Mouse (Mus musculus) left cerebral cortex, postnatal 14 days (tissue): ENCODE results near the gene Mink1. TPM values are rescaled to one million over a fixed set of nuclear protein-coding genes. Genes with fewer than 3 reads are reported as not detected.
A peak's percentile ranks its signal among the peaks of the same experiment; 100 is the strongest.

Source experiments
- DNase-seq, 2 experiments: peaks; one replicate each; pipeline ENCODE4 v3.0.0; 2021 to 2022; ENCODE audit warnings: low spot score in 2 of 2, mixed read lengths in 1 of 2
- intact Hi-C: fragments of 180-260 bp; cut with DNase I; formaldehyde crosslinking; loops from one replicate; pipeline ENCODE4 v1.15.1; 2025
- total RNA-seq, 2 experiments: library from RNA; stranded (reverse); gene quantifications; 2 replicates each; pipeline ENCODE4 v1.2.3; 2021

The Mink1 gene
- total RNA-seq, 2 experiments from 2014 or later, result 346 to 351 TPM

DNA sequence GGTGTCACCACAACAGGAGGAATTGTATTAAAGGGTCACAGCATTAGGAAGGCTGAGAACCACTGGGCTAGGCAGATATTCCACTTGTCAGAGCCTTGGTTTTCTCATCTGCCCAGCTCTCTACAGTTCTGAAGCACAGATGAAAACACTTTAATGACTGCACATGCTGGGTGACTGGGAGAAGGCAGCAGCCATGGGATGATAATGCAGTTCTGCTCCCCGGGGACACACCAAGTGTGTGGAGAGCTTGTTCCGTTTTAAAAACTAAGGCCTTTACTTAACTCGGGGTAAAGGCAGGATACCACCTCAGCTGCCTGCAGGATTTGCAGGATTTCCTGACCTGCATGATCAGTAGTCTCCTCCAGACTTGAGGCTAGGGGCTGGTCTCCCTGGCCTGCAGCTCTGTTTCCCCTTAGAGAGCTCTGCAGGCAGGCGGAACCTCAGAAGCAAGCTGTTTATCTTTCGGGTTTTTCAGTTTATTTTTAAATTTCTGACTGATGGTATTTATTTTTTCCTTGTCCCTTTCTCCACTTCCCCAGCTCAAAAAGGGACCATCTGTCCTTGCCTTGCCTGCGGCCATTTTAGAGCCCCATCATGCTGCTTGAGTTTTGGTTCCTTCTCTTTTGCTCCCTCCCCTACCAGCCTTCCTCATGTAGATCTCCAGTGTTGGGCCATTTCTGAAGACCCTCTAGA, 20.5 kb downstream of the Mink1 start:
- no peak for DNase-seq
- intact Hi-C loops, result no loop called here

DNA sequence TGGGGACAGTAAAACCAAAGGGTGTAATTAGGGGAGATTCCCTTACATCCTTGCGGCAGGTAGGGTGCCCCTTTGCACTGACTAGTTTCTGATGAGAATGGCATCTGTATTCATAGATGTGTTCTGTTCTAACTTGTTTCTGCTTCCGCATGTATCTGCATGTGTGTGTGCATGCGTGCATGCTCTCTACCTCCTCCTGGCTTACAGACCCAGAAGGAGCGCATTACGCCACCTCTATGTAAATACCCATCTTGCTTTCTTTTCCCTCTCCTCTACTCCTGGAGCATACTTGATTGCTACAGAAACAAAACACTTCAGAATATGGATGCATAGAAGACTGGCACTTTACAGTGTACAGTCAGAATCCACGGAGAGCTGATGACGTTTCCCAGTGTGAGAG, 21.1 kb downstream of the Mink1 start:
- no peak for DNase-seq
- intact Hi-C loops, result no loop called here

- intact Hi-C loops, result no loop called here
- DNase-seq, result no peak
These were observed 22.8 kb downstream of the Mink1 start for GRCm38 (mm10) chr11:70585457-70585856.

DNA sequence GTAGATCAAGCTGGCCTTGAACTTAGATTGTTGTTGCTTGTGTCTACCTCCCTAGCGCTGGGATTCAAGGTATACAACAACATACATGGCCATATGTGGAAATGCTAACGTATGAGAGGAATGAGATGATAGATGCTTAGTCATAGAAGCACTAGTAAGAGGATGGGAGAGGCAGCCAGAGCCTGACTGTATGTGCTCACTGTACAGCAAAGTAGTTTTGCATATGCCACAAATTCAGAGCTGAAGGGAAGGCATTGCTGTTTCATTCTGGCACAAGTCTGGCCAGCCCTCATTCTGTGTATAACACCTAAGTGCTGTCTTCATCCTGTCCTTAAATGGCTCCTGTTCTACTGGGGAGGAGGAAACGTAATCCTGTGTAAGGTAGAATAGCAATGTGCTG, 23.6 kb downstream of the Mink1 start:
- peak in 1 of 2 experiments; percentile 36 for DNase-seq
- intact Hi-C loops, result no loop called here

- intact Hi-C loops, result no loop called here
- no peak for DNase-seq
These were observed 24.3 kb downstream of the Mink1 start for GRCm38 (mm10) chr11:70586954-70587353.

DNA sequence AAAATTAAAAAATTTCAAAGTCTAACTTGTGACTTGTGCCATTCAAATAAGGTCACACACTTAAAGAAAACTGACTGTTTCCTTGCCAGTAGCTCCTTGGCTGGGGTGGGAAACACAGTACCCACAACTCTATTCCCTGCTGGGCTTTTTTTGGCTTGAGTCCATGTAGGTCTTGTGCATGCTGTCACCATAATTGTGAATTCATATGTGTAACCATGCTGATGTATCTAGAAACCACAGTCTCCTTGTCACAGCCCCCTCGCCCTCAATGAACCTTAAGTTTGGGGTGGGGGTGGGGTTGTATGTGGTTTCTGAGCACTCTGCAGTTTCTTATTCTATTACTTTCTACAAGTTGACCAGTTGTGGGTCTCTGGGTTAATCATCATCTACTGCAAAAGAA, 29.1 kb downstream of the Mink1 start:
- DNase-seq, result no peak
- intact Hi-C loops, result no loop called here

DNA sequence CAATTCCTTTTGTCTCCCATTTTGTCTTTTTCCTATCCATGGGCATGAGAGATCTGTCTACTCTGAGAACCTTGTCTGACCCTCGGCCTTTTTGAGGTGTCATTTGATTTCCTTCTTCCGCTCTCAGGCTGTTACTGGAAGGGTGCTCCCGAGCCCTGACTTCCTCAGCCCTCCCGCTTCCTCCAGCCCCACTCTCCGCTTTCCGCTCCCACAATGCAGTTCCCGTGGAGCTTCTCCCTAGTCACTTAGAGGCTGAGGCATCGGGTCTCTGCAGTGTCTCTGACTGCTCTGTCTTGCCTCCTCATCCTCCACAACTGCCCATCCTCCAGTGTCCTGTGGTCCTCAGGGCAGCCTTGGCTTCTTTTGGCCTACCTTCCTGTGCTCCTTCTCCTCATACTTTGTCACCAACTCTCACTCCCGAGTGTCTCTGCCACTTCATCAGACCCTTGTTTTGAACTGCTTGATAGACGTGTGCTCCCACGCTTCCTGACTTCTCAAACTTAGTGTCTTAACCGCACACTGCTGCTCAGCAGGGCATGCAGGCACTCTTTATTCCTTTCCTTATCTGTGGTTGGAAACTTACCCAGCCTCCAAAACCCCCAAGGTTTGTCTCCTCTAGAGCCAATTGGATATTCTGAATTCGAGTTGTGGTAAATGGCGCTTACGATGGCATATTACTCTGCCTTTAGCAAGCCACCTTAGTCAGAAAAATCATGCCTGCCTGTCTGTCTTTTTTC, 31.7 kb downstream of the Mink1 start:
- no peak for DNase-seq
- intact Hi-C loops, result no loop called here

GRCm38 (mm10) chr11:70595638-70596037, 33.0 kb downstream of the Mink1 start:
- intact Hi-C loops, result no loop called here
- no peak for DNase-seq

- intact Hi-C loops, result no loop called here
- no peak for DNase-seq
These were observed 33.4 kb downstream of the Mink1 start for GRCm38 (mm10) chr11:70596094-70596493.

GRCm38 (mm10) chr11:70597301-70597700, 34.6 kb downstream of the Mink1 start:
- DNase-seq, result no peak
- intact Hi-C loops, result no loop called here

DNA sequence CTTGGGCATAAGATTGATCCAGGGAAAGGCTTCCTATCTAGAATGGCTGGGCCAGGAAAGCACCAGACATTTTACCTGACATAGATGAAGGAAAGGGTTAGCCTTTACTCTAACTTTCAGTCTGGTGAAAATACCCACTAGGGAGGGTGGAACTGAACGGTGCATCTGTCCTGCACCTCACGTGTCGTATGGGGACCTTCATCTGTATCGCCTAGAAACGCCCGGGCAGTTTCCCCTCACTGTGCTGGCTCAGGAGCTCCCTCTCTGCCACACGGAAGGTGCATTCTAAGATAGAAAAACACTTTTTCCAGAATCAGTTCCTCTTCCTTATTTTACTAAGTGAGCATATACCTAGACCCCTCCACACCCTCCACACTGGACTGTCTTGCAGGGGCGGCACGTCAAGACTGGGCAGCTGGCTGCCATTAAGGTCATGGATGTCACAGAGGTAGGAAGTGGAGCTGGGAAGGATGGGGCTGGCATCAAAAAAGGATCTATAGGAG, 35.8 kb downstream of the Mink1 start:
- intact Hi-C loops, result no loop called here
- no peak for DNase-seq

GRCm38 (mm10) chr11:70605024-70605566, 42.4 kb downstream of the Mink1 start:
- intact Hi-C loops, result loop anchor here (5.0 kb wide), 2 partner anchors 43 to 63 kb away; partner anchors contain the start of genes Mink1 and Pld2
- peak; percentile 68 to 77 for DNase-seq

DNA sequence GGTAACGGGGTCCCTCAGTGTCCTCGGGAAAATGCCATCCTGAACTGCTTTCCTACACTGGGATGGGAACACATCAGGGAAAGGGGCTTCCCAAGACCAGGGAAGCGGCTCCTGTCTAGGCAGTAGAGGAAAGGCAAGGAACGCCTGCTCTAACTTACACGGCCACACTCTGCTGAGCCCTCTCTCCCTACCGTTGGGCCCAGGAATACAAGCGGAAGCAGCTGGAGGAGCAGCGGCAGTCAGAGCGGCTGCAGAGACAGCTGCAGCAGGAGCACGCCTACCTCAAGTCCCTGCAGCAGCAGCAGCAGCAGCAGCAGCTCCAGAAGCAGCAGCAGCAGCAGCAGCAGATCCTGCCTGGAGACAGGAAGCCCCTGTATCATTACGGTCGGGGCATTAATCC, 44.0 kb downstream of the Mink1 start:
- no peak for DNase-seq
- intact Hi-C loops, result loop anchor here (5.0 kb wide), 2 partner anchors 44 to 64 kb away; partner anchors contain the start of genes Mink1 and Pld2

DNA sequence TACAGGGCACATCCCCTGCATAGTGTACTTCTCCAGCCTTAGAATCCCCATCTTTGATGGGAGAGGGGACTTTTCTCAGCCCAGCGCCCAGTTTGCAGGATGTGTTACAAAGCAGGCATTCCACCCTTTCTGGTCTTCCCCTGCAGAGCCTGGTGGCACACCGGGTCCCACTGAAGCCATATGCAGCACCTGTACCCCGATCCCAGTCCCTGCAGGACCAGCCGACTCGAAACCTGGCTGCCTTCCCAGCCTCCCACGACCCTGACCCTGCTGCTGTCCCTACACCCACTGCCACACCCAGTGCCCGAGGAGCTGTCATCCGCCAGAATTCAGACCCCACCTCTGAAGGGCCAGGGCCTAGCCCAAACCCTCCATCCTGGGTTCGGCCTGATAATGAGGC, 44.9 kb downstream of the Mink1 start:
- DNase-seq, result no peak
- intact Hi-C loops, result loop anchor here (5.0 kb wide), 2 partner anchors 45 to 65 kb away; partner anchors contain the start of genes Mink1 and Pld2

GRCm38 (mm10) chr11:70608381-70609066, 45.8 kb downstream of the Mink1 start:
- intact Hi-C loops, result loop anchor here (5.0 kb wide), 2 partner anchors 46 to 66 kb away; partner anchors contain the start of genes Mink1 and Pld2
- no peak for DNase-seq

GRCm38 (mm10) chr11:70610752-70611151, 48.1 kb downstream of the Mink1 start:
- no peak for DNase-seq
- intact Hi-C loops, result no loop called here

GRCm38 (mm10) chr11:70612505-70612904, 49.8 kb downstream of the Mink1 start:
- no peak for DNase-seq
- intact Hi-C loops, result no loop called here

DNA sequence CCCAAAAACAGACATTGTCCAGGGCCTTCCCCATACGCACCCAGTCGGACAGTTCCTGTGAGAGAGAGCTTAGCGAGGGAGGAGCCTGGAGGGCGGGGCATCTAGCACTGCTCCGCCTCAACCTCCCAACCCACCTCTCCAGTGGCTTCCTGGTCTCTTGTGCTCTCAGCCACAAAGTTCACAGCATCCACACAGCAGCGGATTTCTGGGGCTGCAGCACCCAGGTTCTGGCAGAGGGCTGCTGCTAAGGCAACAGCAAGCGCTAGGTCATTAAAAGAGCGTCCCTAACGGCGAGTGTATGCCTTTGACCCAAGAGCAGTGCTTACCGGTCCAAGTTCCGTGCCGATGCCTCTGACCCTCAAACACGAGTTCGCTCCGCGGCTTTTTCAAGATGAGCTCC, 52.4 kb downstream of the Mink1 start:
- intact Hi-C loops, result no loop called here

DNA sequence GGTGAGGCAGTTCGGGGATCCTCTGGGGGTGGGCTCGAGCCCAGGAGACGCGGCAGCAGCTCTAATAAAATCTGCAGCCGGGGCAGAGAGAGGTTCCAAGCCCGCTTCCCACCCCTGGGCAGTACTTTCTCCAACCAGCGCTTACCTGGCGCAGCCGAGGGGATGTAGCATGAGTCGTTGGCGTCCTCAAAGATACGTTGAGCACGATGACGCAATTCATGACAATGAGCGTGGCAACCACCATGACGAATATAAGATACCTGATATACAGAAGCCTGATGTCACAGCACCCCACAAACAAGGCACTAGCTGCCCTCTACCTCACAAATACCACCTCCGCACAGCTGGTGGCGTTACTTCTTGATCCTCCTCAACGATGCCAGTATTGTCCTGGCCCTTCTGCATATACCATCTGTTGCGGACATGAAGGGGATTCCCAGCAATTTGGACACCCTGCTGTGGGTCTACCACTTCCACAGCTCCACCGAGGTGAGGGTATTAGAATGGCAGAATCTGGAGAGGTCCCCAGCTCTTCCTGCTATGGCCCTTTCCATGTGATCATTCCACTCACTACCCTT, 52.9 kb downstream of the Mink1 start, which contains the start of gene 4930544D05Rik:
TSS of gene 4930544D05Rik (plus strand) at position 333 of the 578 bp plus-strand sequence.
- no peak for DNase-seq
- intact Hi-C loops, result no loop called here

More for the DNA sequence above, 52.4 kb downstream of the Mink1 start:
- DNase-seq, result no peak
